Mouse (Mus musculus): Measurements from ENCODE around the gene Haus2.

The Haus2 gene

DNA sequence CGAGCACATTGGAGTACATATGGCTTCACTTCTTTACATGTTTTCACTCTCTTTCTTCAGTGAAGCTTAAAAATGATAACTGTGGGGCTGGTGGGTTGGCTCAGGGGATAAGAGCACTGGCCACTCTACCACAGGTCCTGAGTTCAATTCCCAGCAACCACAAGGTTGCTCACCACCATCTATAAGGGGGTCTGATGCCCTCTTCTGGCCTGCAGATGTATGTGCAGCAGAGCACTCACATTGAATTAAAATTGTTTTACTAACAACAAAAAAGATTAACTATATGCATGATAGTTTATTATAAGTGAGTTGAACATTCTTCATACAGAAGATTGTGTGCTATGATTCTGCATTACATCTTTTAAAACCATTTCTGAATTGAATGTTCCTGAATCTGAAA lies 10.4 kb downstream of the Haus2 start:
- no peak for DNase-seq

DNA sequence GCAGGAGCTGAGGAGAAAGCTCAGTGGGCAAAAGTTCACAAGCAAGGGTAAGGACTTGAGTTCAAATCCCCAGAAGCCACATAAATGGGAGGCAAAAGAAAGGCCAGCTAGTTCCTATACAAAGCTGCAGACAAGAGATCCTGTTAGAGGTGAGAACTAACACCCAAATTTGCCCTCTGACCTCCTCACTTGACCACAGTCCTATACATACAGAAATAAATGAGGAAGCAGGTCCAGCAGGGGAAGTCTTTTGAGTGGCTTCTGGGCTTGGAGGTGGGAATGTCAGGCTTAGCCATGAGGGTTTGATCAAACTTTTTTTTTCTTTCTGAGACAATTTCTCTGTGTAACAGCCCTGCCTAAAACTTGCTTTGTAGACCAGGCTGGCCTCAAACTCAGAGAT lies 13.7 kb downstream of the Haus2 start:
- DNase-seq: no peak

DNA sequence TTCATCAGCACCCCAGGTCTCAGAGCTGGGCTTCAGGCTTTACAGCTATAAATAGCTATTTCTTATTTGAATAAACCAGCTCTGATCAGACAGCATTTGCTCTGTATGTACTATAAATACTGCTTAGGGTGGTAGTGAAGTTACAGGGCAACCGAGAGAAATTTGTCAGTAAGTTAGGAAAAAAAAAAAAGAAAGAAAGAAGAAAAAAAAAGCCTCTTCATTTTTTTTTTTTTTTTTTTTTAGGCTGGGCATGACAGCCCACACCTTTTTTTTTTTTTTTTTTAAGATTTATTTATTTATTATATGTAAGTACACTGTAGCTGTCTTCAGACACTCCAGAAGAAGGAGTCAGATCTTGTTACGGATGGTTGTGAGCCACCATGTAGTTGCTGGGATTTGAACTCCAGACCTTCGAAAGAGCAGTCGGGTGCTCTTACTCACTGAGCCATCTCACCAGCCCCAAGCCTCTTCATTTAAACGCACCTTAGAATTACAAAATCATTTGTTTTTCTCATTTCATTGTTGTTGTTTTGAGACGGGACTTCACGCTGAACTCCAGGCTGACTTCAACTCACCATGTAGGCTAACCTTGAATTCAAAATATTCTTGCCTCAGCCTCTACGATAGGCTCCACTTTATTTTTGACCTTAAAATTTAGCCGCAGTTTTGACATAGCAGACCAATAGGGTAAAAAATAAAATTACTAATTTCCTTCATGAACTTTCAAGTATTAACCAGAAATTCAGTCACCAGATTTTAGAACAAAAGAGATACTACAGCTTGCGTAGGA lies 19.1 kb downstream of the Haus2 start:
- no peak for DNase-seq

DNA sequence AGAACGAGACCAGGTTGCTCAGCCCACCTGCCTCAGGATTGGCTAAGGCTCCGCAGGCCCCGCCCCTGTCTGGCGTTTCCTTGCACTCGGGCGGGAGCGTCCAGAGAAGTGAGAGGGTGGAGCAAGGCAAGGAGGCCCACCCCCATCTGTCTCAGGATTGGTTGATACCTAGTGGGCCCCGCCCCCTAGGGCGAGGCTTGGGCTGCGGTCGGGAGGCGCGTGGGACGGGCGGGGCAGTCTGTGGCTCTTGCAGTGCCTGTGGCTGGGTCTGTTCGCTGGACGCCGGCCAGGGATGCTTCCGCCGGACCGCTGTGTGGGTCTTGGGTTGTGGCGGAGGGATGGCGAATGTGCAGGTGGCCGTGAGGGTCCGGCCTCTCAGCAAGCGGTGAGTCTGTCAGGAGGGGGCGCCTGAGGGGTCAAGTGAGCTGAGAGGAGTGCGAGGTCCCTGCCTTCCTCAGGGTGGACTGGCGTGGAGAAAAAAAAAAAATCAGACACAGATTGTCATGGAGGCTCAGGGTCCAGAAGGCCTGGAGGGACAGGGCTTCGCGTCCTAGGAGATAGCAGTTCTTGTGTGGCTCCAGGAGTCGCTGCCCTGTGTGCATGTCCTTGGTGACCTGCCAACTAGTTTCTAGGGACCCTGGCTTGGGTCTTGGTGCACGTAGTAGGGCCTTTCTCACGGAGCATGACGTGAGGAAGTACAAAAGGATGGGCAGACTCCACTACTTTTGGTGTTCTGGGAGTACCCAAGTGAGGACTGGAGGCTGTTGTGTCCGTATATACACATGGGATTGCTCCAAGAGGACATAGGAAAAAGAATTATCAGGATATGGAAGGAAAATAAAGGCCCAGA lies 19.9 kb downstream of the Haus2 start, which contains the start of gene Stard9:
Gene Stard9, plus strand, starts transcription at position 236 of the 850 bp plus-strand sequence.
- DNase-seq: peak; percentile 99

DNA sequence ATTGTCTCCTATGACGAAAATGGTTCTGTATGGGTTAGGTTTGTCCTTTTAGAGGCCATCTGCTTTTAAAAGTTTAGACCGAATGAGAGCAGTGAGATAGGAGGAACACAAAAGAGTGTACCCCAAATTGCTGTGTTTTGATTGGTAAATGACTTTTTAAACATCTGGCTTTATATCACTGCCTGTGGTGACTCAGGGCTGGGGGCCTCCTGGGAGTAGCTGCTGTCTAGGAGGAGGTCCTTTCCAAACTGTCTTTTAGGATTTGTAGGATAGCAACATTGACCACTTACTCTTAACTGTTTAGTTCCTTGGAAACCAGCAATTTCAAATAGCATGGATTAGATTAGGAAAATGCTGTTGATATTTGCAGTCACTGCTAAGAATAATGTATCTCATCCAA lies 21.1 kb downstream of the Haus2 start:
- DNase-seq: no peak

DNA sequence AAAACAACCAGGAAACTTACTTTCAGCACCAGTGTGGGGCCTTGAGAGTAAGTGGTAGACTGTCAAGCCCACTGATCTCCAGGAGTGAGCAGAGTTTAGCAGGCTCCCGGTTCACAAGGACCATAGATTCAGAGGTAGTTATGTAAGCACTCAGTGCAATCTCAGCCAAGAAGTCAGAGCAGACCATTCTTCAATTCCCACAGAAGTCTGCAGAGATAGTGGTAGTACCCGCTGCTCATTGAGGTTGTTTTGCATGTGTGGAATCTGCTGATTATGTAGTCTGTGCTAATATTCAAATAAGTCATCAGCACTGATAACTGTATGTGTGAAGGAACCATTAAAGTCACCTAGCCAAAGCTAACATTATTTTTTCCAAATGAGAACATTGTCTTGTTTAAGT lies 21.5 kb downstream of the Haus2 start:
- DNase-seq: no peak

DNA sequence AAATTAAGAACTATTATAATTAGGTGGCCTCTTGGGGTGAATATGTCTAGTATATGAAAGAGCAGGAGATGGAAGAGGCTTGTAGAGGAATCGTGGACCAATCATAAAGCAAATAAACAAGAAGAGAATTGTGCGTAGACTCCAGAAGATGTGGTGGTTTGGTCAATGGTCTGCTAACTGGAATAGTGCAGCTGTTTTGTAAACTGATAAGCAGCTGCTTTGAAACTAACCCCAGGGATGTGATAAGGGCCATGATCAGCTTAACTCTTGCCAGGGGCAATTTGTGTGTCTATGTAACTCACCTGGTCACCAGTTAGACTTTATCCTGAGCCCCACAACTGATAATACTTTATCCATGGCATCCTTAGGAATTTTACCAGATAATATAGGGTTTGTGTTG lies 22.3 kb downstream of the Haus2 start:
- no peak for DNase-seq

DNA sequence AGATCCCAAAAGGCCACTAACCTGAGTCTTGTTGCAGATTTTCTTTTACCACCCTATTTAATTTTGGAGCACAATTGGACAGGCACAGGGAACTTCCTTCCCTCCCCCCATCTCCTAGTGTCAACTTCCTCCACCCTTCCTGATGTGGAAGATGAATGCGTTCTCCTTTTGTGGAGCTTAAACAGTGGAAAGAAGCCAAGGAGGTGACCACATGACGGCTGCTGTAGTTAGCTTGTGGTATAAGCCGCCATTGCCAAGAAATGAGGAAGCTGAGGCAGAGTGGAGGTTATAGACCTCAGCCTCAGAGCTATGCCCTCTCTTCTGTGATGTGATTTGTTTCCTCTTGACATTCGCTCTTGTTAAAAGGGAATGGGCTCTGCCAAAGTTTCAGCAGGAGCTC lies 22.8 kb downstream of the Haus2 start:
- no peak for DNase-seq

DNA sequence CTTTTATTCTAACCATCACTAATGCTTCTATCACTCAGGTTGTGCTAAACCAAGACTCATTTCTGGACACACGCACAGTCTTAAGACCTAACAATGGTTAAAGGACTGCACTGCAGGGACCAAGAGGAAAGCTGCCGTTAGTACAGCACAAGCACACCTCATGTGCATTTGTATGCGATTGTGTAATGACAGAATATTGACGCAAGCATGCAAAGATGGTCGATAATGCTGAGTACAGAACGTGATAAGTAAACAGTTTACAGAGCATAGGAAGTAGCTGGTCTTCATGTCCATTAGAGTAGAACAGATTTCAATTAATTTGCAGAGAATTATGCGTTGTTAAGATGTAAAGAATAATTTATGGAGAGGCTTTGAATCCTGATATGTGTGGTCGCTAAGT lies 31.7 kb downstream of the Haus2 start:
- DNase-seq: no peak

DNA sequence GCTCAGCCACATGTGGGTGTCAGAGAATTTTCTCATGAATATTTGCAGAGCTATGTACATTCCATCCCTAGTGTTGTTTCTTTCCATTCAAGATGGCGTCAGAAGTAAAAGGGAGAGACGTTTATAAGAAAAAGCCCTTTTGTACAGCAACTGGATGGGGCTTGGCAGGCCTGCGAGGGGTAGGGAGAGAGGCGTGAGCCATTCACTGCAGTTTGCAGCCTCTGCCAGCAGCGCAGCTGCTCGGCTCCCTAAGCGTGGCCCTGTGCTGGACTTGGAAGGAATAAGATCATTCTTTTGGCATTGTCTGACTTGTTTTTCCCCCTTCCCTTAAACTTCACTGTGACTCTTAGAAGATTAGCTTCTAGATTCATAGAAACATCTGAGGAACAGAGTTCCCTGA lies 34.7 kb downstream of the Haus2 start:
- DNase-seq: no peak

DNA sequence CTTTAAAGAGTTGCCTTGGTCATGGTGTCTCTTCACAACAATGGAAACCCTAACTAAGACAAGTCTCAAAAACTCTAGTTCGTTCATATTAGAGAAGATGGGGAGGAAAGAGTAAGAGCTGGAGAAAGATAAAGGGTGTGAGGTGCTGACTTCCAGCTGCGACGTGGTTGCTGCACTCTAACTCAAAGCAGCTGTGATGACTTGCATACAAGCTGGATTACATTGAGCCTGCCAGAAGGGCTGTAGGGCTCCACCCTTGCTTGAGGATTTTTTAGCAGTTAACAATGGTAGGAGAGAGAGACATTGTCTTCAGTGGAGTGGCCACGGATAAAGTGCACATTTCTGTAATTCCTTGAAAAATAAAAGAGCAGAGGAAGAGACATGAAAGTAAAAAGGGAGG lies 37.6 kb downstream of the Haus2 start:
- DNase-seq: no peak

DNA sequence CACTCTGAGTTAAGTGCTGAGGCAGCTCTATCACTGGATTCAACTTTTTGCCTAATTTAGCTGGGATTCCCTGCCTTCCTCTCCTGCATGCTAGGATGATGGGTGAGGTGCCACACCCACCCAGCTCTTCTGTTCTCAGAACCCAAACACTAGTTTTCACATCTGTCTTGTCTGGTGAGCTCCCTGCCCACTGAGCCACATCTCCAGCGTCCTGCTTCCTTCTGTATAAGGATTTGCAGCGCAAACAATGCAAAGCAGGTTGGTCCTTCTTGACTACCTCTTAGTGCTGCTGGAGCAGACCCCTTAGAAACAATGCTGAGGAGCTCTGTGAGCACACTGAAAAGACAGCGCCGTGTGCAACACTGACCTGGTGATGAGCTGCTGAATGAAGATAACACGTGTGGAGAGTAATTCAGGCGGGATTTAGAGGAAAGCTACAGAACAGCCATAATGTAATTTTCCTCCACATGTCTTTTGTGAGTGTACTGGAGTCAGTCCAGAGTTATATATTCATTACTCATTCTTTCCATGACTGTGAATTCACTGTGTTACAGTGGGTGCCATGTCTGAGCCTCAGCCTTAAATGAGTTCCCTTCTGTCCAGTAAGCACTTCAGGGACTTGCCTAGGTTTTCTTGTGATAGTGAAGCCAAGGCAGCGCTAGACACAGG lies 43.2 kb downstream of the Haus2 start:
- no peak for DNase-seq

DNA sequence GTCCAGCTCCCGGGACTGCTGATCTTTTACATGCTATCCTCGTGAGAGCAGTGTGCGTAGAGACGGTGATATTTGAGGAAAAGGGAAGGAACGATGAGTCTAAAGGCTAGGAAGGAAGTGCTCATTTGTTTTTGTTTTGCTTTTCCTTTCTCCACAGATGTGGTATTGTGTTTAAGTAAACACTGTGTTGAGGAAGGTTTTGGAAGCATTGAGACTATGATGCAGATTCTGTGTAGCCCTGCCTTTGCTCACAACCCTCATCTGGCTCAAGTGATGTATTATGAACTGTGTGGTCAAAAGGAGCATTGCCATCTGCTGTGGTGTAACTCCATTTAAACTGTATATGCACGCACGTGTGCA lies 43.7 kb downstream of the Haus2 start:
- DNase-seq: no peak

DNA sequence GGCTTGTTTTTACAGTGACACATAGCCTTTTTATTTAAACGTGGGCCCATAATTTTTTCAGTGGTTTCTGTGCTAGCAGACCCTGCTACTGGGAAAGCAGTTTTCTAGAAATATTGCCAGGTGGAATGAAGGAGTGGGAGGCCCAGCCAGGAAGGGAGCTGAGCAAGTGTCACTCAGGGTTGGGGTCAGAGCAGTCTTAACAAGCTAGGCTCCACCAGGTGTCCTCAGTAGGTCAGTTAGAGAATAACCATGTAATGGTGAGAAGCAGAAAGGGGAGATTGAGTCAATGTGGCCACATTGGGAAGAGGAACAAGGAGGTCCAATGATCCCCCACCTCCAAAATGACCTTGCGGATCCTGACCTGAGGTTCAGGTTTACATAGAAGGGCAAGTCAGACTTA lies 45.5 kb downstream of the Haus2 start:
- DNase-seq: no peak

DNA sequence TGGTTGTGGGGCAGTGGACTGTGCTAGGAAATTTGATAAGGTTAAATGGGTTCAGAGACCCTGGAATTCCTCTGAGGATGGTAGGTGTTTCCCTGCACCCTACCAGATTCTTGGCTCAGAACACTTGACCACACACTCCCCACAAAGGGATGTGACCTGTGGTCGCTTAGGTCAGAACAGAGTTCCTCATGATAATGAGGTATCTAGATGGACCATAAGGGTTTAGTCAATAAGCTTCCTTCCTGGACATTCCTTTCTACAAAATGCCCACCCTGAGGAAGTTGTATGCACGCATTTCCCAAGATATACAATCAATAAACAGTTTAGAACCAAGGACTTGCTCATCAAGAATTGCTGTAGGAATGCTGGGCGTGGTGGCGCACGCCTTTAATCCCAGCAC lies 46.7 kb downstream of the Haus2 start:
- DNase-seq: no peak

DNA sequence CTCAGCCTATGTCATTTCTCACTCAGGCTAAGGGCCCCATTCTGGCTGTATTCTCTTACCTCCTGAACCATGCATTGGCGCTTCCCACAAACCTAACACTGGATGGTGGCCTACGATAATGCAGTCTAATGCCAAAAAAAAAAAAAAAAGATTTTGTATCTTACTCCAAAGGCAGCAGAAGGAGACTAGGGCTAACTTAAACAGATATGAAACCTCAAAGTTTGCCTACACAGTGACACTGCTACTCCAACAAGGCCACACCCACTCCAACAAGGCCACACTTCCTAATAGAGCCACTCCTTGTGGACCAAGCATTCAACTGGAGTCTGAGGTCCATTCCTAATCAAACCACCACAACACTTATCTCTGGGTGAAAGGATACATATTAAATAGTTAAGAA lies 47.5 kb downstream of the Haus2 start:
- DNase-seq: no peak

DNA sequence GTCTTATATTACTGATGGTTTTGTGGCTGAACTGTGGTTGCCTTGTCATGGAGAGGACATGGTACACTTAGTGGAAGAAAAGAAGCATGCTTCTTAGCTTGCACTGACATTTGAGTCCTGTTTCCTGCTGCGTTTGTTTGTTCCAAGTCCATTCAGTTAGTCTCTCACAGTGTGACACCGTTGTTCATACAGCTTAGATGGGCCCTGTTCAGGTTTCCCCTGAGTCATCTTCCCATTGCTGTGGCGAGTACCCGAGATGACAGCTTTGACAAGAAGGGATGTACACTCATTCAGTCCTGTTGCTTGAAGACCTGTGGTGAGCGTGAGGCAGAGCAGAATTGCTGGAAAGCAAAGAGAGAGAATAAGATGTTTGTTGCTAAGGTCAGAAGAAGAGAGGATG lies 49.3 kb downstream of the Haus2 start:
- no peak for DNase-seq

DNA sequence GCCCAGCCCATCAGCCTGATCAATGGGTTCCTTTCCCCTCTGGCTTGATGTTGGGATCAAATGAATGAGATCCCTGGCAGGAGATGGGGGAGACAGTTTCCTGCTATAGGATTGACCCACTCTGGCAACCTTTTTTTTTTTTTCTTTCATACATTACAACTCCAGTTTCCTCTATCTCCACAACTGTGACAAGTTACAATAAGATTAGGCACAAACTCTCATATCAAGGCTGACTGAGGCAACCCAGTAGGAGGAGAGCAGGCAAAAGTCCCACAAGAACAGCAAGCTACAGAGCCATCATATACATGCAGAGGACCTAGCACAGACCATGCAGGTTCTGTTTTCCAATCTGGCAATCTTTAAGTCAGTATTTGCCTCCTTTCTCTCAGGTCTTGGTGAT lies 50.1 kb downstream of the Haus2 start:
- no peak for DNase-seq

DNA sequence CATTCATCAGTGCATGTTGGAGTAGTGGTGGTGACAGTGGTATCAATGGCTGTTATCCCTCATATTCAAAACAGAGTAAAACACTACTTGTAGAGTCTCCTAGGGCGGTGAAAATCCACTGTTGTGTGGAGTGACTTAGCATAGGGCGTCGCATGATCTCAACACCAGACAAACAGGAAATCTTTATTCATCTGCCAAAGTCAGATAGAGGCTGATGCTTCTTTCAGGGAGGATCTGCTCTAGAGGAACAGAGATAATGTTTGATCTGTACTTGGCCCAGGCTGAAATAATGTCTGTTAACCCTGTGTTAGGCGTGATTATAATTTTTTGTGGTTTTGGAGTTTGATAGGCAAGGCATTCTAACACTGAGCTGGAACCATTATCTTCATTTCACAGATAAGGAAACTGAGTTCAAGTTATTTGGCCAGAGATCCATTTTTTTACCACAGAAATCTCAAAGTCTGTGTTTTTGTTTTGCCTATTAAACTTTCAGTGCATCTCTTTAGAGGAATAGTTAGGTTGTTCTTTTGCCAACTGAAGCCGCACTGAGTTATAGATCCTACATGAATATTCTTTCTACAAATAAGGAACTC lies 51.4 kb downstream of the Haus2 start:
- DNase-seq: no peak

DNA sequence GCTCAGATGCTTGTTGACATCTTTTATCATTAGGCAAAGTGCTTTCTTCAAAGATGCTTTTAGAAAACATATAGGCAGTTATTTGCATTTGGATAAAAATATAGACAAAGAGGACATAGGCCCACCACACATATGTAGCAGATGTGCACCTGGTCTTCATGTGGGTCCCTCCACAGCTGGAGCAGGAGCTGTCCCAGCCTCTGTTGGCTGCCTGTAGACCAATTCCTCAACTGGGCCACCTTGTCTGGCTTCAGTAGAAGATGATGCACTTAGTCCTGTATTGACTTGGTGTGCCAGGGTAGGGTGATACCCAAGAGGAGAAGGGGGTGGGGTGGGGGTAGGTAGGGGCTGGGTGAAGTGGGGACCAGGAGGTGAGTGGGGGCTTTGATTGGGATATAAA lies 53.6 kb downstream of the Haus2 start:
- no peak for DNase-seq

DNA sequence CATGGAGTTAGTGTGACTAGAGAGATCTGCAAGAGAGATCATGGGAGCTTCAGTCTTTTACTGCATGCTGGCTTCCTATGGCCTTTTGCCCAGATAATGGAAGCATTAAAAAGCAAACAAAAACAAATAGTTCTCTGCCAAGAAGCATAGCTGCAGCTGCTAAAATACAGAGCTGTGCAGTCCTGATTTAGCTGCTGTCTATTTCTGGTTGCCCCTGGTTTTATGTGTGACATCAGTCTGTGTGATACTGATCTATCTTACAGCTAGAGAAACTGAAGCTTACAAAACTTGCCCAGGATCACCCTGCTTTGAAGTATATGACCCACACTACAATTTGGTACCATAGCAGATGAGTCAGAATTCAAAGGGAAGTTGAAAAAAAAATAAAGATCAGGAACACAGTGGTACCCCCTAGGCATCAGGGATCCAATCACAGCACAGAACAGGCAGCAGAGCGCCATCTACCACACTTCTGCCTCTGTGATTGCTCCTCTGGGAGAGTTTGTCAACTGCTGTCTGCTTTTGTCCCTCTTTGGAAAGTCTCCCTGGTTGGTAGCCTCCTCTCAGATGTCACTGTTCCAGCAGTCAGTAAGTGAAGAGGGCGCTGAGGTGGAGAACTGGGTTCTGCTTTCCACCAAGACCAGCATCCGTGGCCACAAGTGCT lies 54.4 kb downstream of the Haus2 start:
- no peak for DNase-seq

DNA sequence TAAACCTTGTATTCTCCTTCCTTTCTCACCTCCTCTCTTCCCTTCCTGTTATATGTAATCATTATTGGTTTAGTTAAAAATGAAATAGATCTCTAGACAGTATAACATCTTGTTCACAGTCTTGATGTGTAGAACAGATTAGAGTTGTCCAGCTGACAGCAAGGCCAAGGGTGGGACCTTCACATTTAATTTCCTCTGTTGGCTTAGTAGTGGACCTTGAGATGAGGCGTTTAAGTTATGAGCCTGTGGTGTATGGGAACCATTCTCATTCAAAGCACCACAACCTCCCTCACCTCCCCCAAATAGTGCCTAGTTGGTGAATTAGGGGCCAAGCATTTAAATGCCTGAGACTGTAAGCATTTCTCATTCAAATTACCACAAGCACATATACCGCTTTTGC lies 58.3 kb downstream of the Haus2 start:
- no peak for DNase-seq

DNA sequence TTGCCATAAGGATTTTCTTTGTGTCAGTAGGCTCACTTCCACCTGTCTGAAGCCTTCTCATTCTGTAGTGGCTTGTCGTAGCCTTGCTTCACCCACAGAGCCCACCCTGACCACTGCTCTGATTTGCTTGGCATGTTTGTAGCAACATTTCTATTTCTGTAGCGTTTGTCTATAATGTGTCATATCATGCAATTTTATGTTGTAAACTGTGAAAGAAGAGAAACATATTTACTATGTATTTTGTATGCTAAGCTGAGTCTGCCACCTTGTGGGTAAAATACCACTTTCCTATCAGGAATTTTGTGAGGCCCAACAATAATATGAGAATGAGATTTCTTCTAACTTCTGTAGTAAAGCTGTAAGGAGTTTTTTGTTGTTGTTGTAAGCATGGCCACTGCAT lies 61.1 kb downstream of the Haus2 start:
- DNase-seq: no peak
